Mouse (Mus musculus) spleen, postnatal 10 days (tissue): ENCODE data around the gene Rora.

Experiments
- DNase-seq, 2 experiments: peaks; one replicate each; pipeline ENCODE4 v3.0.0; 2021 to 2022; ENCODE audit warnings: low spot score in 2 of 2

Rora gene

GRCm38 (mm10) chr9:69340421-69340820 lies 686.8 kb downstream of the Rora start:
- no peak for DNase-seq

- no peak for DNase-seq
Observed at GRCm38 (mm10) chr9:69343881-69344280, 690.3 kb downstream of the Rora start.

DNA sequence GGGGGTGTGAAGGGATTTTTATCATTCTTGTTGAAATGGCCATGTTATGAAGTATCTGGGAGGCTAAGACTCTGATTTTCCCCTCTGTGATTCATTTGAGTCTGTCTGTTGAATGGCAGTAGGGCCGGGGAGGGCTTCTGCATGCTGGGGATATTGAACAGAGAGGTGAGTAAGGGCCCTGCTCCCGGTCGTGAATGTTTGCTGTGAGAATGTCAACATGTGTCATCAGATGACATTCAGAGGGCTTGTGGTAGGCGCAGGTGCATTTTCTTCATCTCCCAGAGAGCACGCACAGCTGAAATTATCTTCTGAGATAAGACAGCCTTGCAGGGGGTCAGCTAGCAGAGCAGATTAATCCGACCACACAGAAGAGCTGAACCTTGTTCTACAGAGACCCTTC lies 692.0 kb downstream of the Rora start:
- DNase-seq, result no peak

DNA sequence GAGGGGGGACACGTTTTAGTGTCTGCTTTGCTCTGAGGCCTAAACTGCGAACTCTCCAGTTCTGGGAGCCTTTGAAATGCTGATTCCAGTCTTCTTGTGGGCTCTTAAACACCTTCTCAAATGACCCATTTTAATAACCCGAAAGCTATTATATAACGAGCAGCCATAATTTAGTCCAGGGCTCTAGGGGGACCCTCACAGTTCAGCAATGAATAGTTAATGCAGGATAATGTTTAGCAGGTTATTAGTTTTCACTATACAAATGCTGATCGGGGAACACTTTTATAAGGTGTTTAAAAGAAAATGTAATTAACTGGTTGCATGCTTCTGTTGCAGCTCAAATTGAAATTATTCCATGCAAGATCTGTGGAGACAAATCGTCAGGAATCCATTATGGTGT lies 694.2 kb downstream of the Rora start:
- DNase-seq, result no peak

DNA sequence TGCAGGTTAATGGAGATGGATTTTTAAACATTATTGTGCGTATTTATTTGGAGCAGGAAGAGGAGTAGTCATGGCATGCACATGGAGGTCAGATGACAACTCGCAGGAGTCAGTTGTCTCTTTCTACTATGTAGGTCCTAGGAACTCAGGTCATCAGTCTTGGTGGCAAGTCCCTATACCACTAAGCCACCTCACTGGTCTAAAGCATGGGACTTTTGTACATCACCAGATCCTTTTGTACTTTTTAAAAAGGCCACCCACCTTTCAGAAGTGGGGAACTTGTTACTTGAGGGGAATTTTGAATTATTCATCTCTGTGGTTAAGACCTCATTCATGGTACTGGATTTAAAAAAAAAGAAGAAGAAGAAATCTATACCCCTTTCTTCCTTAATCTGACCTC lies 696.0 kb downstream of the Rora start:
- no peak for DNase-seq

DNA sequence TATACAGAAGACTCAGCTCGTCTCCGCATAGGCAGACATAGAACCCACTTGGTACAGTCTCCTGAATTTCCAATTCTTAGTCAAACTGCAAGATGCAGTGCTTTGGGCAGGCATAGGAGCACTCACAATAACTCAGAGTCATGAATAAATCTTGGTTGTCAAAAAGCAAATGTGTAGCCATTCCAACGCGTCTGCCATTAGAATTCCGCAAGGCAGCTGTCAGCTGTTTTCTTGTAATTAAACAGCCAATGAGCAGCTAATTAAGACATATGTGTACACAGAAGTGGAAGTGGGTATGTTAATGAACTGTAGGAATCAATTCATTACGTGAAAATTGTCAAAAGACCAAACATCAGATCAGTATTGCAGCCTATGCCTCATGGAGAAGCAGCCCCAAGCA lies 700.6 kb downstream of the Rora start:
- no peak for DNase-seq

DNA sequence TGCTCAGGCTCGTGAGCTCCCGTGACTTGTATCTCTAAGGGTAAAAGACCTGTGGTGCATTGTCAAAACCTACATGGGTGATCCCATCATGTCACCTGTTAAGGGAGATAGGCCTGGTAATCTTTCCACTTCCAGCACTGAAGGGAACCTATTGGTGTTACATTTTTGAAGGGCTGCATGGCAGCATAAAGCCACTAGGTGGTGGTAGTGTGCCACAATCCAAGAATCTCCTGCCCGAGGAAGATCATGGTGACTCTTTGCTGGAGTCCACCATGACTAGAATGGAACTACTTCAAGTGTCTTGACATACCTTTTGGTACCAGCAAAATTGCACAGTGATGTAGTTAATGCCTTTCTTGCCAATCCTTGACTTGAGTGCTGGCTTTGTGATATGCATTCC lies 704.2 kb downstream of the Rora start:
- DNase-seq, result peak; percentile 30 to 54

GRCm38 (mm10) chr9:69358797-69359196 lies 705.2 kb downstream of the Rora start:
- no peak for DNase-seq

DNA sequence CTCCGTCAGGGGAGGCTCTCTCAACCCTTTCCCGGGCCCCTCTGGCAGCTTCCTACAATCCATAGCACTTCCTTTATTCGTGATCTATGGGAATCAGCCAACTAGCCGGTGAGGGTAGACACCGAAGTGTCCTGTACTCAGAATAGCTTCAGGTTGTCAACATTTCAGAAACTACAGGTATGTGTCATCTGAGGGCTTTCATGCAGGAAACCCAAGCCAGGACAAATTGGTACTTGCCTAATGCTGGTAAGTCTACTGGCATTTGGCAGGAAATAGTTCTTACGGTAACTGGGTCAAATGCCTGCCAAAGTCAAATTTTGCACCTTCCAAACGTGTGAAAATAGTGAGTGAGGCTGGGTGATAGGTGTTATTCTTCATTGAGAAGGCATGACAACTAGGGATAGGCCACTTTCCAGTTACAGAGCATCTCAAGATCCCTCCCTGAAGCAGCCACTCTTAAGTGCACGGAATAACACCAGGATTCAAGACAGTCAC lies 708.4 kb downstream of the Rora start:
- no peak for DNase-seq

DNA sequence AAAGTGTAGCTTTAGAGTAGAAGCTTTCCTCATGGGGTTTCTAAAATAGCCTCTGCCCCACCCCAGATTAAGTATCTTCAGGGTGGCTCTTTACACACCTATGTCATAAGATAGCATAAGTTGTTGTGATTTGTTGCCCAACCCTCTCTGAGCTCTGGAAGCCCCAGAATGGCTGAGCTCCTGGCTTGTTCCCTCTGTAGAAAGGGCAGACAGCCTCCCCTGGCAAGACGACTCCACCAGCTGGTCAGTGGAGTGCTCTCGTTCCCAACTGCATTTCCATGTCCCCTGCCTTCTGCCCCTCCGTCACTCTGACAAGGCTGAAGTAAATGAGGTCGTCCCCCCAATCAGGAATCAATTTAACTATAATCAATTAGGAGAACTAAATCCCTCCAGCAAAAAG lies 709.2 kb downstream of the Rora start:
- DNase-seq, result no peak

DNA sequence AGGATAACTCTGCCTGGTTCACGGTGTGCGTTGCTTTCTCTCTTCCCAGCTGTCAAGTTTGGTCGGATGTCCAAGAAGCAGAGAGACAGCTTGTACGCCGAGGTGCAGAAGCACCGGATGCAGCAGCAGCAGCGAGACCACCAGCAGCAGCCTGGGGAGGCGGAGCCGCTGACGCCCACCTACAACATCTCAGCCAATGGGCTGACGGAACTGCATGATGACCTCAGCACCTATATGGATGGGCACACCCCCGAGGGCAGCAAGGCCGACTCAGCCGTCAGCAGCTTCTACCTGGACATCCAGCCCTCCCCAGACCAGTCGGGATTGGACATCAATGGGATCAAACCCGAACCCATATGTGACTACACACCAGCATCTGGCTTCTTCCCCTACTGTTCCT lies 710.5 kb downstream of the Rora start:
- DNase-seq, result no peak

- DNase-seq, result no peak
Observed at GRCm38 (mm10) chr9:69367055-69367454, 713.5 kb downstream of the Rora start.

DNA sequence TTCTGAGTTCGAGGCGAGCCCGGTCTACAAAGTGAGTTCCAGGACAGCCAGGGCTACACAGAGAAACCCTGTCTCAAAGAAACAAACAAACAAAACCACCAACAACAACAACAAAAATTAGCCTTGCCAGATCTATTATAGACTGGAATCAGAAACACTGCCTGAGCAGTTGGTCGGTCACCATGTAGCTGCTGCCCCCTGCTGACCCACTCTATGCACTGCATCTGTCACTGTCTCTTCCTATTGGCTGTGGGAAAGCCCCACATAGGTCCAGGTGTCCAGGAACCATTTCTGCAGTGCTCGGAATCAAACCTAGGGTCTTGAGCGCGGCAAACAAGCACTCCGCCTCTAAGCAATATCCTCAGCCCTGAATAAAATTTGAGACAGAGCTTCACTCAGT lies 714.5 kb downstream of the Rora start:
- peak; percentile 27 to 72 for DNase-seq

- no peak for DNase-seq
Observed at GRCm38 (mm10) chr9:69371046-69371724, 717.6 kb downstream of the Rora start.

DNA sequence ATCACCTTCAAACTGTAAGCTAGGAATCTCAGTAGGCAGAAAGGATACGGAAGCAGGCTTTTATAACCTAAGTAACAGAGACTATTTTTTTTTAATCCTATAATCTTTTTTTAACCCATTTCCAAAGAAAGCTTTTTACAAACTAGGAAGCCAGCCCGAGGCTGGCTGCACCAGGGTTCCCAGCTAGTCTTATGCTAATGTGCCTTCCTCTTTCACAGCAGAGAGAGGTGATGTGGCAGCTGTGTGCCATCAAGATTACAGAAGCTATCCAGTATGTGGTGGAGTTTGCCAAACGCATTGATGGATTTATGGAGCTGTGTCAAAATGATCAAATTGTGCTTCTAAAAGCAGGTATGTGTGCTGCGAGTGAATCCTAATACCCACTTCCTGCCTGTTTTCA lies 719.3 kb downstream of the Rora start:
- DNase-seq, result no peak

- DNase-seq, result no peak
Observed at GRCm38 (mm10) chr9:69376982-69377653, 723.5 kb downstream of the Rora start.

DNA sequence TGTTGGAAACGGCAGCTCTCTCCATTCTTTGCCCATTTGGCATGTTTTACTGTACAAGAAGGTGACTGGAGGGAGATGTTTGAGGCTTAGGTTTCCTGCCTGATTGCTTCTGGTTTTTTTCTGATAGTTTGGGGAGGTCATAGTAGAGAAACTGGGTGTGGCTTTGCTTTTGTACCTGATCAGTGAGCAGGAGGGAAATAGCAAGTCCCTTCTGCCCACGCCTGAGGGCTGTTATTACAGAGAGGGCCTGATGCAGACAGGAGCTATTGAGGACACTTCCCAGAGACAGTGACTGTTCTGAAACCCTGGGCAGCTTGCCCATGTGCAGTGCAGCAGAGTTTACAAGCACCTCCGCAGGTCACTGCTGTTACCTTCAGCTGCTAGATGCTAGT lies 724.1 kb downstream of the Rora start:
- DNase-seq, result no peak

- DNase-seq, result no peak
Observed at GRCm38 (mm10) chr9:69380546-69380945, 727.0 kb downstream of the Rora start.

DNA sequence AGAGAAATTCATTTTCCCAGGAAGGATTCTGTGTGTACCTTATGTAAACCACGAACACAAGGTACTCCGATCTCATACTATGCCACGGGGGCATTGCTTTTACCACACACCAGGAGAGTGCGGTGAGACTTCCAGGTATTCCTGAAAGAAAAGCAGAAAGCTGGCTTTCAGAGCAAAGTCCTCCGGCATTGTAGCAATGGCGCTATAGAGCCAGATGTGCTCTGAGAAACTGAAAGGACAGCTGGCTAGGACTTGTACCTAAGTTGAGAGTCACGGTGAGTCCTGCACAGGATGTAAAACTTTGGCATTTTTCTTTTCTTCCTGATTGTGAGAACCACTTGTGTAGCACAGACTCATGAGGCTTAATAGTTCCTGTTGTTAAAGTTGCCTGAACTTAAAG lies 728.2 kb downstream of the Rora start:
- DNase-seq, result no peak

GRCm38 (mm10) chr9:69384475-69384874 lies 730.9 kb downstream of the Rora start:
- DNase-seq, result no peak

- DNase-seq, result no peak
Observed at GRCm38 (mm10) chr9:69384905-69385304, 731.3 kb downstream of the Rora start.

- DNase-seq, result no peak
Observed at GRCm38 (mm10) chr9:69387296-69387695, 733.7 kb downstream of the Rora start.

DNA sequence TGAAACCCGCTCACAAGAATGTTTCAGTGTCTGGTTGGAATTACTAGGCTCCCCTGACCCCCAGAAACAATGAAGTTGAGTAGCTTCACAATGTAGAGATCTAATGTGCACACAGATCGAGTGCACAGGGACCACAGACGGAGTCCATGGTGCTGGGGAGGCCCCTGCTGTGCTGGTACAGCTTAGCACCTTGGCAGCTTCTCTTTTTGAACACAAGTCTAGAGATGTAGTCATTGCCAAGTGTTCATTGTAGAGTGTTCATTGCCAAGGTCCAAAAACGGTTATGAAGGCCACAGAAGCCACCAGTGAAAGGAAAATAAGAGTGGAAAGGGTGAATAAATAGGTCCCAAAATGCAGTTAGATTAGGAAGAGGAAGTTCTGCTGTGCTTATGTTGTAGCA lies 737.0 kb downstream of the Rora start:
- no peak for DNase-seq

GRCm38 (mm10) chr9:69394234-69394633 lies 740.6 kb downstream of the Rora start:
- DNase-seq, result no peak
